Mouse (Mus musculus) stomach, postnatal 0 days (tissue): Measurements from ENCODE around the gene Chn2.
A peak's percentile ranks its signal among the peaks of the same experiment; 100 is the strongest.

Source experiments
- CTCF ChIP-seq: IDR thresholded peaks from 2 replicates; pipeline ENCODE4 v1.5.1; 2016; ENCODE audit warnings: antibody characterized with exemption, low read depth, mild to moderate bottlenecking, moderate library complexity
- EP300 ChIP-seq: optimal IDR thresholded peaks from 2 replicates; pipeline ENCODE3; 2016; ENCODE audit warnings: antibody characterized with exemption

GRCm38 (mm10) chr6:54262732-54263131 is 223.4 kb downstream of the Chn2 start:
- TF ChIP-seq CTCF (peak; percentile 54), EP300 (no peak)
